Mouse (Mus musculus): Measurements from ENCODE around the gene Dbp. TPM values are rescaled to one million over a fixed set of nuclear protein-coding genes. Genes with fewer than 3 reads are reported as not detected.

The Dbp gene
- polyA plus RNA-seq, 1 experiment from 2014 or later = 4.3 TPM

- under 1% methylated on average over 27 of the region's 27 CpGs for WGBS
- H3K9ac ChIP-seq = no peak overlapping the region
- peak overlapping the region; percentile 91 for H3K27ac ChIP-seq
- peak overlapping the region; percentile 98 for H3K4me2 ChIP-seq
- ATAC-seq (ENCODE audit: insufficient number of reproducible peaks, low FRiP score, low TSS enrichment, low read depth) = no peak
- no peaks in the 10 kb centered on the region for H3K27me3 ChIP-seq
- peaks cover 32% of the 10 kb centered on the region for H3K36me3 ChIP-seq
- peaks cover 51% of the 10 kb centered on the region for H3K4me1 ChIP-seq
- peak overlapping the region; percentile 63 for H3K4me3 ChIP-seq
- H3K9me3 ChIP-seq = no peaks in the 10 kb centered on the region
Observed at GRCm38 (mm10) chr7:45707375-45707967, 2.6 kb downstream of the Dbp start.

GRCm38 (mm10) chr7:45708221-45708761, 3.4 kb downstream of the Dbp start:
- Histone ChIP-seq H3K4me1 (peaks cover 56% of the 10 kb centered on the region), H3K9ac (no peak overlapping the region)
- WGBS = 24% methylated on average over 13 of the region's 13 CpGs

GRCm38 (mm10) chr7:45709036-45709435, 4.1 kb downstream of the Dbp start:
- 54% methylated on average over 6 of the region's 6 CpGs for WGBS
- Histone ChIP-seq H3K4me1 (peaks cover 55% of the 10 kb centered on the region), H3K9me3 (no peaks in the 10 kb centered on the region), H3K4me3 (no peak overlapping the region), H3K9ac (no peak overlapping the region), H3K27me3 (no peaks in the 10 kb centered on the region), H3K4me2 (no peak overlapping the region), H3K27ac (no peak overlapping the region), H3K36me3 (peaks cover 45% of the 10 kb centered on the region)
- no peak for ATAC-seq (ENCODE audit: insufficient number of reproducible peaks, low FRiP score, low TSS enrichment, low read depth)

More at GRCm38 (mm10) chr7:45708221-45708761, 3.4 kb downstream of the Dbp start:
- ATAC-seq (ENCODE audit: insufficient number of reproducible peaks, low FRiP score, low TSS enrichment, low read depth) = no peak
- Histone ChIP-seq H3K4me2 (peak overlapping the region; percentile 98), H3K36me3 (peaks cover 40% of the 10 kb centered on the region), H3K27me3 (no peaks in the 10 kb centered on the region), H3K27ac (peak overlapping the region; percentile 91; the same call in 1 of the 2 replicates), H3K4me3 (peak overlapping the region; percentile 63; the same call in 1 of the 2 replicates), H3K9me3 (no peaks in the 10 kb centered on the region)

GRCm38 (mm10) chr7:45709677-45710355, 4.9 kb downstream of the Dbp start:
- Histone ChIP-seq H3K9me3 (no peaks in the 10 kb centered on the region), H3K4me3 (no peak overlapping the region), H3K27me3 (no peaks in the 10 kb centered on the region), H3K4me2 (no peak overlapping the region), H3K27ac (no peak overlapping the region), H3K9ac (no peak overlapping the region), H3K4me1 (peaks cover 61% of the 10 kb centered on the region), H3K36me3 (peaks cover 45% of the 10 kb centered on the region)
- ATAC-seq (ENCODE audit: insufficient number of reproducible peaks, low FRiP score, low TSS enrichment, low read depth) = no peak
- WGBS = 81% methylated on average over 14 of the region's 14 CpGs

GRCm38 (mm10) chr7:45710477-45711191, 5.7 kb downstream of the Dbp start:
- Histone ChIP-seq H3K27ac (no peak overlapping the region), H3K36me3 (peaks cover 45% of the 10 kb centered on the region), H3K4me3 (no peak overlapping the region), H3K4me2 (no peak overlapping the region), H3K9ac (no peak overlapping the region), H3K4me1 (peaks cover 62% of the 10 kb centered on the region), H3K27me3 (no peaks in the 10 kb centered on the region), H3K9me3 (no peaks in the 10 kb centered on the region)
- ATAC-seq (ENCODE audit: insufficient number of reproducible peaks, low FRiP score, low TSS enrichment, low read depth) = no peak
- WGBS = 91% methylated on average over 20 of the region's 20 CpGs

GRCm38 (mm10) chr7:45711316-45712021, 6.6 kb downstream of the Dbp start:
- 88% methylated on average over 24 of the region's 24 CpGs for WGBS

GRCm38 (mm10) chr7:45712022-45712757, 7.3 kb downstream of the Dbp start:
- Histone ChIP-seq H3K4me3 (0 out of 2 replicates have a peak overlapping the region, but pooled peaks have one; percentile 7), H3K4me1 (peaks cover 62% of the 10 kb centered on the region), H3K27me3 (no peaks in the 10 kb centered on the region), H3K4me2 (no peak overlapping the region), H3K9ac (no peak overlapping the region), H3K9me3 (no peaks in the 10 kb centered on the region), H3K27ac (no peak overlapping the region), H3K36me3 (peaks cover 45% of the 10 kb centered on the region)
- WGBS = 81% methylated on average over 21 of the region's 21 CpGs
- ATAC-seq (ENCODE audit: insufficient number of reproducible peaks, low FRiP score, low TSS enrichment, low read depth) = no peak

More at GRCm38 (mm10) chr7:45711316-45712021, 6.6 kb downstream of the Dbp start:
- ATAC-seq (ENCODE audit: insufficient number of reproducible peaks, low FRiP score, low TSS enrichment, low read depth) = no peak
- Histone ChIP-seq H3K36me3 (peaks cover 45% of the 10 kb centered on the region), H3K4me1 (peaks cover 62% of the 10 kb centered on the region), H3K9me3 (no peaks in the 10 kb centered on the region), H3K27me3 (no peaks in the 10 kb centered on the region), H3K4me3 (no peak overlapping the region), H3K27ac (no peak overlapping the region), H3K9ac (no peak overlapping the region), H3K4me2 (no peak overlapping the region)

GRCm38 (mm10) chr7:45713396-45713795, 8.5 kb downstream of the Dbp start:
- 92% methylated on average over 16 of the region's 16 CpGs for WGBS
- H3K9ac ChIP-seq = no peak overlapping the region
- no peaks in the 10 kb centered on the region for H3K9me3 ChIP-seq
- ATAC-seq (ENCODE audit: insufficient number of reproducible peaks, low FRiP score, low TSS enrichment, low read depth) = no peak
- H3K4me3 ChIP-seq = no peak overlapping the region
- no peaks in the 10 kb centered on the region for H3K27me3 ChIP-seq
- no peak overlapping the region for H3K27ac ChIP-seq
- peaks cover 50% of the 10 kb centered on the region for H3K4me1 ChIP-seq
- H3K4me2 ChIP-seq = no peak overlapping the region
- H3K36me3 ChIP-seq = peaks cover 45% of the 10 kb centered on the region

GRCm38 (mm10) chr7:45713881-45714520, 9.1 kb downstream of the Dbp start:
- ATAC-seq (ENCODE audit: insufficient number of reproducible peaks, low FRiP score, low TSS enrichment, low read depth) = no peak
- Histone ChIP-seq H3K9ac (no peak overlapping the region; the same call in 1 of the 2 replicates), H3K27me3 (no peaks in the 10 kb centered on the region), H3K4me1 (peaks cover 48% of the 10 kb centered on the region), H3K4me3 (peak overlapping the region; percentile 73), H3K4me2 (peak overlapping the region; percentile 90), H3K9me3 (no peaks in the 10 kb centered on the region), H3K36me3 (peaks cover 47% of the 10 kb centered on the region), H3K27ac (peak overlapping the region; percentile 77; the same call in 1 of the 2 replicates)
- 83% methylated on average over 6 of the region's 6 CpGs for WGBS

- Histone ChIP-seq H3K9ac (peak overlapping the region; percentile 68), H3K9me3 (no peaks in the 10 kb centered on the region), H3K27me3 (no peaks in the 10 kb centered on the region), H3K27ac (peak overlapping the region; percentile 77), H3K4me3 (peak overlapping the region; percentile 73), H3K4me1 (peaks cover 54% of the 10 kb centered on the region), H3K36me3 (peaks cover 49% of the 10 kb centered on the region), H3K4me2 (peak overlapping the region; percentile 90)
- 7% methylated on average over 14 of the region's 14 CpGs for WGBS
- peak; percentile 16; the same call in 1 of the 2 replicates for ATAC-seq (ENCODE audit: insufficient number of reproducible peaks, low FRiP score, low TSS enrichment, low read depth)
Observed at GRCm38 (mm10) chr7:45714630-45715089, 9.8 kb downstream of the Dbp start.
